Mouse (Mus musculus) intestine, embryonic 14.5 days (tissue): ENCODE measurements around the gene Ciapin1. TPM values are rescaled to one million over a fixed set of nuclear protein-coding genes. Genes with fewer than 3 reads are reported as not detected.
A peak's percentile ranks its signal among the peaks of the same experiment; 100 is the strongest.

Experiments used
- ATAC-seq: fragments of 200-750 bp; cut with Nextera tagmentation; replicated peaks from 2 replicates; pipeline ENCODE4 v1.8.0; 2017; ENCODE audit warnings: low read depth, moderate number of reproducible peaks, moderate TSS enrichment, moderate library complexity; ENCODE audit not compliant: low FRiP score, low TSS enrichment
- DNase-seq: peaks from one replicate; pipeline ENCODE4 v3.0.0-alpha.2; 2018; ENCODE audit warnings: low spot score
- H3K27ac ChIP-seq: fragments of 300-500 bp; sonication (generic); 2 replicates; pipeline ENCODE4 v1.5.1; 2014; ENCODE audit warnings: low read depth, mild to moderate bottlenecking, control low read depth
- H3K27me3 ChIP-seq: fragments of 300-500 bp; sonication (generic); replicated peaks from 2 replicates; pipeline ENCODE4 v1.6.1; 2014; ENCODE audit warnings: low read length, control low read depth; ENCODE audit not compliant: control insufficient read depth, insufficient read depth
- H3K36me3 ChIP-seq: fragments of 300-500 bp; sonication (generic); 2 replicates; pipeline ENCODE4 v1.6.1; 2014; ENCODE audit warnings: low read length, control low read depth; ENCODE audit not compliant: control insufficient read depth, insufficient read depth
- H3K4me1 ChIP-seq: fragments of 300-500 bp; sonication (generic); replicated peaks from 2 replicates; pipeline ENCODE4 v1.6.1; 2014; ENCODE audit warnings: low read length, control low read depth, mixed read lengths; ENCODE audit not compliant: control insufficient read depth, insufficient read depth
- H3K4me2 ChIP-seq: fragments of 300-500 bp; sonication (generic); 2 replicates; pipeline ENCODE4 v1.6.1; 2014; ENCODE audit warnings: low read length
- H3K4me3 ChIP-seq: fragments of 300-500 bp; sonication (generic); 2 replicates; pipeline ENCODE4 v1.5.1; 2014; ENCODE audit warnings: low read depth, low read length, control low read depth, mixed read lengths
- H3K9ac ChIP-seq: fragments of 300-500 bp; sonication (generic); 2 replicates; pipeline ENCODE4 v1.6.1; 2014; ENCODE audit warnings: mild to moderate bottlenecking, low read length
- H3K9me3 ChIP-seq: fragments of 300-500 bp; sonication (generic); 2 replicates; pipeline ENCODE4 v1.6.1; 2016; ENCODE audit warnings: low read length, control low read depth; ENCODE audit not compliant: control insufficient read depth
- WGBS: fragments of 180-500 bp; shearing (Covaris S2); extraction: QIAGEN DNeasy Blood & Tissue Kit; methylation state at CpG from one replicate; pipeline ENCODE4 v1.1.7; 2014; 5-methylcytosine and 5-hydroxymethylcytosine counted together
- polyA plus RNA-seq: library from polyadenylated mRNA; unstranded; fragments of >200 nt; fragmentation: Nextera tagmentation; extraction: Ambion mirVana; gene quantifications from 2 replicates; pipeline ENCODE4 v1.2.1, GENCODE M21; 2014

Ciapin1 gene
- polyA plus RNA-seq, 1 experiment from 2014 or later, result 94.9 TPM

DNA sequence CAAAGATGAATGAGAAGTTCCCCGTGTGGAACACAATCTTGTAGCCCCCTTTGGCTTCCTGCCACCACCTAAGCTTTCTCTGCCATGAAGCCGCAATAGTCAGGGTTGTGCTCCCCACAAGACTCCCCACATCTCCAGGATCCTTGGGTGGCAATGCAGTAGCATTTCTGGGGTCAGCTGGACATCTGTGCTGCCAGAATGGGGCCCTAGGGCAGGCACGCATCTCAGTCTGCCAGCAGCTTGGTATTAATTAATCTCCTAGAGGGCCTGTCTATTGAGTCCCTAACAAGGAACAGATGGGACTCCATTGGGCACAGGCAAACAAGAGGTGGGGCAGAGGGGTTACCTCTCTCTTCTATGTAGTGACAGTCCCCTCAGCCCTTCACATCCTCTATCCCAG is 34.0 kb upstream of the Ciapin1 start:
- H3K4me2 ChIP-seq, result peak overlapping the region; percentile 80
- H3K4me3 ChIP-seq, result 0 out of 2 replicates have a peak overlapping the region, but pooled peaks have one; percentile 47
- H3K9ac ChIP-seq, result 0 out of 2 replicates have a peak overlapping the region, but pooled peaks have one; percentile 10
- peaks cover under 1% of the 10 kb centered on the region; the same call in 1 of the 2 replicates for H3K36me3 ChIP-seq
- no peaks in the 10 kb centered on the region for H3K9me3 ChIP-seq
- H3K27me3 ChIP-seq, result 0 out of 2 replicates have a peak, but pooled peaks cover 4% of the 10 kb centered on the region
- peak overlapping the region; percentile 80 for H3K27ac ChIP-seq
- H3K4me1 ChIP-seq, result peaks cover 45% of the 10 kb centered on the region
- DNase-seq, result no peak
- 51% methylated on average over 3 of the region's 3 CpGs for WGBS
- ATAC-seq, result no peak

DNA sequence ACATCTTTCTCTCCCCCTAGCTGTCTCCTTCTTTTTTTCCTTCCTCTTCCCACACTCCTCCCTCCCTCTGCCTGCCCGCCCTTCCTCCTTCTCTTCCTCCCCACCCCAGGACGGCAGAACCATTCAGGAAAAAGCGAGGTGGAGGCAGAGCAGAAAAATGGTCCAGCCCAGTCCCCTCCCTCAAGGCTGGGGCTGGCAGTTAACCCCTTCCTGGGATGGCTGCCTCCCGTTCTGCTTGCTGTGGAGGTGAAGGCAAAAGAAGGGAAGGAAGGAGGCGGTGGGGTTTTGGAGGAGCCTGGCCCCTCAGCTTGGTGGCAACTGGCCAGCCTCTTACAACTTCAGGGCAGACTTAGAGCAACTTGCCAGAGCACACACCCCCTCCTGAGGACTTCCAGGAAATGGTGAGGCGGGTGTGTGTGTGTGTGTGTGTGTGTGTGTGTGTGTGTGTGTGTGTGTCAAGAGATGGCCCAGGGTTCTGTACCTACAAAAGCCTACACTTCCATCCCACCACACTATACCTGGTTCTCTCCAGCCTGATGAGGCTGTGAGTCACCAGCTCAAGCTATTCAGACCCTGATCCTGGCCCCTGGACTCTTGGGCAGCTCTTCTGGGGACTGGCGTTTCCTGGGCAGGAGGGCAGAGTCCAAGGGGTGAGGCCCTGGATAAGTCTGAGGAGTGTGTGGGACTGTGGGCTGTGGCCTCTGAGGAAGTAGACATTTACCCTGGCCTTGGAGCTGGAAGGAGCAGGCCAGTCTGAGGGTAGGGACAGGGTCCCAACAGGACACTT is 33.1 kb upstream of the Ciapin1 start:
- Histone ChIP-seq H3K4me1 (peaks cover 39% of the 10 kb centered on the region), H3K4me2 (peak overlapping the region; percentile 80)
- 3% methylated on average over 7 of the region's 7 CpGs for WGBS

DNA sequence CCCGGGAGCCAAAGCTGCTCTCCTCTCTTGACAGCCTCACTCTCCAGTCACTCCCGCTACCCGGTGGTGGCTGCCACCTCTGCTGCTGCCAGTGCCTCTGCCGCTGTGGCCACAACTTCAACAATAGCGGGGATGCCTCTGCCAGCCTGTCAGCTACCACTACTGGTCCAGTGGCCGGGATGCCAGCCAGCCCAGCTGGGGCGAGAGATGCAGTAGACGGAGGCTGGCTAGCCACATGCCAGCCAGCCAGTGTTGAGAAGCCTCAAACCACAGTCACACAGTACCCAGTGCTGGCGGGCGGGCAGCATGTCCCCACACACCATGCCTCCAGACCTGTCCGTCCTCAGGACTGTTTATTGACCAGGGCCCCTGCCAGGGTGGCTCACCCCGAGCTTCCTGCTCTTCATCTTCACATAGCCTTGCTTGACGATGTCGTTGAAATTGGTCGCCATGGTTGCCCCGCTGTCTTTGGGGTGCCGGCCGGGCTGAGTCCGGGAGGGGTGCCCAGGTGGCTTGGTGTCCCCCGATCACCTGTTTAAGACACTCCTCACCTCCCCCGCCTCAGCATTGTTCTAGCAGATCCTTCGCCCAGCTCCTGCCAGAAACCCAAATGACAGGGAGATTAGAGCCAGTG is 32.4 kb upstream of the Ciapin1 start:
- DNase-seq (peak; percentile 69), ATAC-seq (peak; percentile 4; the same call in 1 of the 2 replicates)
- Histone ChIP-seq H3K9me3 (no peaks in the 10 kb centered on the region), H3K27ac (no peak overlapping the region), H3K4me2 (peak overlapping the region; percentile 80), H3K4me3 (peak overlapping the region; percentile 47), H3K9ac (peak overlapping the region; percentile 41), H3K36me3 (peaks cover 16% of the 10 kb centered on the region), H3K27me3 (0 out of 2 replicates have a peak, but pooled peaks cover 4% of the 10 kb centered on the region), H3K4me1 (peaks cover 38% of the 10 kb centered on the region)
- 12% methylated on average over 22 of the region's 22 CpGs for WGBS

More for the DNA sequence above, 33.1 kb upstream of the Ciapin1 start:
- Histone ChIP-seq H3K27me3 (0 out of 2 replicates have a peak, but pooled peaks cover 4% of the 10 kb centered on the region), H3K4me3 (peak overlapping the region; percentile 47), H3K36me3 (peaks cover 9% of the 10 kb centered on the region), H3K9me3 (no peaks in the 10 kb centered on the region), H3K27ac (peak overlapping the region; percentile 80), H3K9ac (peak overlapping the region; percentile 41)
- ATAC-seq (peak; percentile 77), DNase-seq (peak; percentile 81)

DNA sequence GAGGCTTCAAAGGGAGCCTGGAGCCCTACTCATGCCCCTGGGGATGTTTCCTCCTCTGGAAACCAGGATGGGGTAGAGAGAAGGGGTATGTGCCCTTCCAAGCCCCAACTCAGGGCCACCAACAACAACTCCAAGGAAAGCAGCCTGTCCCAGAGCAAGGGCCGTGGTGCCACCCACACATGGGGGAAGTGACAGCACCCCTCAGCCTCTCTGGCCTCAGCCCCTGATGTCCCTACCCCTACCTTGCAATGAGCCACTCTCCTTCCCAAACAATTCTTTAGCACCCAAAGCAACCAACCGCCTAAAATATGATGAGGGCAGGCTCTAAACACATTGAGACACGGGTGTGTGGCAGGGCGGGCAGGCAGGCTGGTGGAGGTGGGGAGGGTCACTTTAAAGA is 31.8 kb upstream of the Ciapin1 start:
- Histone ChIP-seq H3K4me1 (peaks cover 32% of the 10 kb centered on the region), H3K27me3 (0 out of 2 replicates have a peak, but pooled peaks cover 2% of the 10 kb centered on the region), H3K4me2 (peak overlapping the region; percentile 80), H3K36me3 (peaks cover 22% of the 10 kb centered on the region), H3K9me3 (no peaks in the 10 kb centered on the region), H3K27ac (no peak overlapping the region), H3K4me3 (peak overlapping the region; percentile 47; the same call in 1 of the 2 replicates), H3K9ac (no peak overlapping the region)
- WGBS, result 54% methylated on average over 4 of the region's 4 CpGs
- DNase-seq (no peak), ATAC-seq (no peak)

DNA sequence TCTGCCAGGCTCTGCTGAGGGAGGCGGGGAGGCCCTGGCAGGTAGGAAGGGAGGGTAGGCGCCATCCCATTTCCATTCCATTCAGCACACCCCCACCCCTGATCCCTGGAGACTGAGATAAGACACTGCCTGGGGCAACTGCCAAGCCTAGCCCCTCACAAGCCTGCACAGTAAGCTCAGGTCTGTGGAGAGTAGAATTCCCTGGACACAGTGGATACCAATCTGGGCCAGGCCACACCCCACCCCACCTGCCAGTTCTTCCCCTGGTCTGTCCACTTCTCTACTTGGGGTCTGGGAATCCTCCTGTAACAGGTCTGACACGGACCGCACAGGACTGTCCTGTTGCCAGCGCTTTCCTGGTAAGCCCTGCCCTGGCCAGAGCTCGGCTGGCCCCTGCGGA is 31.0 kb upstream of the Ciapin1 start:
- H3K9ac ChIP-seq, result no peak overlapping the region
- WGBS, result 70% methylated on average over 7 of the region's 7 CpGs
- H3K4me2 ChIP-seq, result no peak overlapping the region

DNA sequence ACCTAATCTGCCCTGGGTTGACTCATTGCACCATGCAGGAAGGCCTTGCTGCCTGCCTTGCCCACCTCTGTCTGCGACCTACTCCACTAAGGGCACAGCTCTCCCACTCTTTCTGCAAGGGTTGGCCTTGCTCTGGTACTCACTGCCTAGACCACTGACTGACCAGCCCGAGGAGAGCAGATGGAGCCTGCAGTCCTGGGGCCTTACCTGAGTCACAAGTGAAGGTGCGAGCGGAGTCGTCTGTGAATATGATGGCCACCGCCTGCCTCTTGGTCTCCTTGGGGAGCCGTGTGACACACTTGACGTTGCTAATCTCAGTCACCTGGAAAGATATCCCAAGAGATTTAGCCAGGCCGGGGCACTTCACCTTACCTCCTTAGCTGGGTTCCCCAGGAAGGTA is 28.8 kb upstream of the Ciapin1 start:
- H3K27me3 ChIP-seq, result no peaks in the 10 kb centered on the region
- H3K4me1 ChIP-seq, result peaks cover 18% of the 10 kb centered on the region
- H3K9ac ChIP-seq, result no peak overlapping the region
- H3K4me3 ChIP-seq, result no peak overlapping the region
- DNase-seq (no peak), ATAC-seq (no peak)
- H3K9me3 ChIP-seq, result no peaks in the 10 kb centered on the region
- no peak overlapping the region for H3K4me2 ChIP-seq
- no peak overlapping the region for H3K27ac ChIP-seq
- H3K36me3 ChIP-seq, result peaks cover 48% of the 10 kb centered on the region
- 89% methylated on average over 9 of the region's 9 CpGs for WGBS

More for the DNA sequence above, 31.0 kb upstream of the Ciapin1 start:
- H3K27ac ChIP-seq, result no peak overlapping the region
- ATAC-seq (no peak), DNase-seq (no peak)
- peaks cover 25% of the 10 kb centered on the region for H3K4me1 ChIP-seq
- H3K27me3 ChIP-seq, result no peaks in the 10 kb centered on the region
- H3K4me3 ChIP-seq, result no peak overlapping the region
- peaks cover 30% of the 10 kb centered on the region for H3K36me3 ChIP-seq
- H3K9me3 ChIP-seq, result no peaks in the 10 kb centered on the region

DNA sequence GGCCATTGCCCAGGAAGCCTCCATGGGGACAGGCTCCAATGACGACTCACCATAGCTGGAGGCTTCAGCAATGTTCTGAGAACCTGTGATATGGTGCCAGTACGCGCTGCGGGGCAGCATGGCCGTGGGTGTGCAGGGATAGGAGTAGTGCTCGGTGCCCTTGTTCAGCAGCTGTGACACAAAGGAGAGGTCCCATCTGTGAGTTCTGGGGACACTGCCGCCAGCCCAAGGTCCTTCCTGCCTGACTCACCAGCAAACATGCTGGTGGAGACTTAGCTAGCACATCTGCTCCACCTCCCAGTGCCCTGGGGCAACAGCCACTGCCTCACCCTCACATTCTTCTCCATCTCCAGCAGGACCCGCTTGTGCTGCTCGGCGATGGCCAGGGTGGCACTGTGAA is 27.1 kb upstream of the Ciapin1 start:
- no peaks in the 10 kb centered on the region for H3K9me3 ChIP-seq
- peaks cover 63% of the 10 kb centered on the region for H3K36me3 ChIP-seq
- DNase-seq (no peak), ATAC-seq (no peak)
- 0 out of 2 replicates have a peak, but pooled peaks cover 6% of the 10 kb centered on the region for H3K4me1 ChIP-seq
- no peak overlapping the region for H3K9ac ChIP-seq
- H3K27me3 ChIP-seq, result no peaks in the 10 kb centered on the region
- H3K27ac ChIP-seq, result no peak overlapping the region
- WGBS, result 85% methylated on average over 10 of the region's 10 CpGs
- H3K4me2 ChIP-seq, result no peak overlapping the region
- no peak overlapping the region for H3K4me3 ChIP-seq

DNA sequence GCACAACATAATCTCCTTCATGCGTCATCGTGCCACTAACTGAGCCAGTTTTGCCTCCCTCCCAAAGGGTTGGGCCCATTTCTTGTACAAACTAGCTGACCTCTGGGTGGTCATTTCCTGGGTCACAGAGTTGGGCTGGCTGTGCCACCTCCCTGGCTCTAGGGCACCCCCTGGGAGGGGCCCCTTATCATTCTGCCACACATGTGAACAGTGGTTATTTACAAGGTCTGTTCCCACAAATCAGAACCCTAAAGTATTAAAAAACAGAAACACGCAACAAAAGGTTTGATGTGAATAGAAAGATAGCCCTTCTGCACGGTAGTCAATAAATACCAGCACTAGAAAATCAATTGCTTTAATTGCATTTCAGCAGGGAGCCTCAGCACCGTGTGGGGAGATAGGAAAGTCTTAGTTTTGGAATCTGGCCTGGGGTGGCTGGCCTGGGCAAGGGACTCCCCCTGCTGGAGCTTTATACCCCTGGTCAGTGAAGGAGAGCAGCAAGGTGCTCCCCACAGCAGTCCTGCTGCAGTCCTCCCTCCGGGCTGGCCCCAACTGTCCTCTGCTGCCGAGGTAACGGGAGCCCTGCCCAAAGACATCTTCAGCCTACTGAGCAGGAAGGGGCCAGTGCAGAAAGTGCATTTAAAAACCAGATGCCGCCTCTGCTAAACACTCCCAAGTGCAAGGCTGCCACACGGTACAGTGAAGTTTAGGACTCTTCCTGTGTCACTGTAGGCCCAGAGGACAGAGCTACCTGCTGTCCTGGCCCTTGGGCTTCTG is 25.9 kb upstream of the Ciapin1 start:
- Histone ChIP-seq H3K9ac (no peak overlapping the region), H3K4me1 (0 out of 2 replicates have a peak, but pooled peaks cover 3% of the 10 kb centered on the region), H3K36me3 (peaks cover 67% of the 10 kb centered on the region), H3K27ac (no peak overlapping the region), H3K4me3 (no peak overlapping the region), H3K9me3 (no peaks in the 10 kb centered on the region), H3K4me2 (no peak overlapping the region), H3K27me3 (no peaks in the 10 kb centered on the region)
- ATAC-seq (no peak), DNase-seq (no peak)
- WGBS, result 70% methylated on average over 10 of the region's 10 CpGs
